Mouse (Mus musculus): ENCODE measurements around the gene Vdac1. TPM values are rescaled to one million over a fixed set of nuclear protein-coding genes. Genes with fewer than 3 reads are reported as not detected.
"Not testable (repeated sequence)": the region's sequence is repeated elsewhere in the genome, so short reads cannot be mapped to it uniquely, and the experiment has no call there.

Gene Vdac1
- polyA plus RNA-seq, 1 experiment, result 394 TPM

DNA sequence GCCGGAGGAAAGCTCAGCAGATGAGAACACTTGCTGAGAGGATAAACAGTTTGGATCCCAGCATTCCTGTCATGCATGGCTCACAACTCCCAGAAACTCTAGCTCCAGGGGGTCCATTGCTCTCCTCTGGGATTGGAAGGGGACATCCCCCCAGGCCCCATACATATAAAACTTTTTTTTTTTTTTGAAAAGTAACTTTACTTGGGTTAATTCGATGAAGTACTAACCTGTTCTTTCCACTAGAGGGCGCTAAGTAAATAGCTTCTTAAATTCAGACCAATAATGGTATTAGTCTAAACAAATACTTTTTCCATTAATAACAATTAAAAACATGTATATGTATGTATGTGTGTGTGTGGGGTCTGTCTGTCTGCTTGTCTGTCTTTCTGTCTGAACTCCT, 24.0 kb downstream of the Vdac1 start:
- no peak for DNase-seq
- no peak overlapping the region for H3K27ac ChIP-seq (ENCODE audit: insufficient read depth, low read length)
- no peaks in the 10 kb centered on the region for H3K4me1 ChIP-seq (ENCODE audit: control insufficient read depth, insufficient read depth, low read length)
- H3K27me3 ChIP-seq (ENCODE audit: control insufficient read depth, insufficient read depth, low read length), result no peaks in the 10 kb centered on the region
- no peak overlapping the region for H3K4me3 ChIP-seq (replicated peaks; ENCODE audit: insufficient read depth, low read depth, low read length)
- WGBS, result 34% methylated on average over 3 of the region's 3 CpGs
- TF ChIP-seq POLR2A (IDR thresholded peaks at IDR 0.05; ENCODE audit: borderline replicate concordance, insufficient read depth, low read length) (no peak), CTCF (IDR thresholded peaks at IDR 0.05; ENCODE audit: borderline replicate concordance, insufficient read depth, low read depth, low read length) (peak; percentile 1; the same call in 1 of the 2 replicates)

DNA sequence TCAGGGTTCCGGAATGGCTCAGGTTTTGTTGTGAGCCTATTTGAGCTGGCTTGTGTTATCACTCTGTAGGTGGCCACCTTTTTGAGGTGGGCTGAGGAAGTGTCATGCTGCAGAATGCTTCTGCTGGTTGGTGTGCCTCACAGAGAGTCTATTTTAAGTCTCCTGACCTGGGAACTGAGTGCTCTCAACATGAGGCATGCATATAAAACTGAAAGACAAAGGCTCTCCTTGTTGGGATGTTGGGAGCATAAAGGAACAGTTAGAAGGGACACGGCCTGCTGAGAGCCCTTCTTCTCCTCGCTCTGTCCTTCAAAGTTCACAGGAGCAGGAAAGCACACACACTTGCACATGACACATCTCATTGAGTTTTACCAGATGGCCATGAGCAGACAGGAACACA, 26.2 kb downstream of the Vdac1 start:
- H3K4me1 ChIP-seq (ENCODE audit: control insufficient read depth, insufficient read depth, low read length), result no peaks in the 10 kb centered on the region
- no peak for DNase-seq
- H3K27ac ChIP-seq (ENCODE audit: insufficient read depth, low read length), result no peak overlapping the region
- H3K4me3 ChIP-seq (replicated peaks; ENCODE audit: insufficient read depth, low read depth, low read length), result no peak overlapping the region
- WGBS, result 76% methylated on average over 3 of the region's 3 CpGs
- TF ChIP-seq POLR2A (IDR thresholded peaks at IDR 0.05; ENCODE audit: borderline replicate concordance, insufficient read depth, low read length) (no peak), CTCF (IDR thresholded peaks at IDR 0.05; ENCODE audit: borderline replicate concordance, insufficient read depth, low read depth, low read length) (no peak)
- no peaks in the 10 kb centered on the region for H3K27me3 ChIP-seq (ENCODE audit: control insufficient read depth, insufficient read depth, low read length)

DNA sequence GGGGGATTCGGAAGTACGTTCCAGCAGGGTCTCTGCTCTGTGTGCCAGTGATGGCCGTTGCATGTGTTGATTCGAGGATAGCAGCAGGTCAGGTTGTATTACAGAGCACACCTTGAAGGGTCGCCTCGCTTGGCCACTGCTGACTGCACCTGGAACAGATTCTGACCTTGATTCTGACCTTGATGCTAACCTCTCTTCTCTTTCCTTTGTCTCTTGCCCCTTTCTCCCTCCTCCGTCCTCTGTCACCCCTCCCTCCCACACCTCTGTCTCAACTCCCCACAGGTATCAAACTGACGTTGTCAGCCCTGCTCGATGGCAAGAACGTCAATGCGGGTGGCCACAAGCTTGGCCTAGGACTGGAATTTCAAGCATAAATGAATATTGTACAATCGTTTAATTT, 27.5 kb downstream of the Vdac1 start:
- TF ChIP-seq POLR2A (IDR thresholded peaks at IDR 0.05; ENCODE audit: borderline replicate concordance, insufficient read depth, low read length) (no peak), CTCF (IDR thresholded peaks at IDR 0.05; ENCODE audit: borderline replicate concordance, insufficient read depth, low read depth, low read length) (no peak)
- WGBS, result 88% methylated on average over 12 of the region's 12 CpGs
- Histone ChIP-seq H3K27ac (ENCODE audit: insufficient read depth, low read length) (no peak overlapping the region), H3K4me1 (ENCODE audit: control insufficient read depth, insufficient read depth, low read length) (no peaks in the 10 kb centered on the region), H3K27me3 (ENCODE audit: control insufficient read depth, insufficient read depth, low read length) (no peaks in the 10 kb centered on the region), H3K4me3 (replicated peaks; ENCODE audit: insufficient read depth, low read depth, low read length) (no peak overlapping the region)
- no peak for DNase-seq

DNA sequence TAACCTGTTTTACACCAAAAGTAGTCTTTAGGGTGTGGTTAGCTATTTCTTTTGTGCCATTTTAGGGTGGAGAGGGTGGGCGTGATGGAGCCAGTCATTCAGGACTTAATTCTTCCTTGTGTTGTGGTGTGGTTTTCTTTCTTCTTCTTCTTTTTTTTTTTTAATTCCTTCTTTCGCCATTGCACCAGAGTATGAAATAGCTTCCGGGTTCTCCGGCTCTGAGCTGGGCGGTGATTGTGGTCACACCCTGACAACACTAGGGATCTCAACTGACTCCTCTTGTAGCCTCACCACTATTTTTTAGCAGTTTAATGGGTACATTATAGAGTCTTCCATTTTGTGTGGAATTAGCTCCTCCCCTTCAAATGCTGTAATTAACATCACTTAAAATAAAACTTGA, 28.3 kb downstream of the Vdac1 start:
- not testable (repeated sequence) for H3K27ac ChIP-seq (ENCODE audit: insufficient read depth, low read length); H3K27me3 ChIP-seq (ENCODE audit: control insufficient read depth, insufficient read depth, low read length); H3K4me1 ChIP-seq (ENCODE audit: control insufficient read depth, insufficient read depth, low read length); H3K4me3 ChIP-seq (replicated peaks; ENCODE audit: insufficient read depth, low read depth, low read length); DNase-seq
- 93% methylated on average over 5 of the region's 5 CpGs for WGBS

DNA sequence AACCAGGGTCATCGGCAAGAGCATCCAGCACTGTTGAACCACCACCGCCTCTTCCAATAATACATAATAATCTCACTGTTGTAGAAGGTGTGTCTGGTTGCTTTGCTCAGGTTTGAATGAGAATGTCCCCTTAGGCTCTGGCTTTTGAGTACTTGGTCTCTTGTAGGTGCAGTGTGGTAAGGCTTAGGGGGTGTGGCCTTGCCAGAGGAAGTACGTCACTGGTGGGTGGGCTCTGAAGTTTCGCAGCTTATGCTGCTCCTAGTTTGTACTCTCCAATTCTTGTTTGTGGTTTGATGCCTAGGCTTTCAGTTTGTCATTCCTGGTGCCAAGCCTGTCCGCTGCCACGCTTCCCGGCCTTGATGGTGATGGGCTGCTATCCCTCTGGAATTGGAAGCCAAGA, 29.3 kb downstream of the Vdac1 start:
- 87% methylated on average over 7 of the region's 7 CpGs for WGBS
- no peak for TF ChIP-seq POLR2A (IDR thresholded peaks at IDR 0.05; ENCODE audit: borderline replicate concordance, insufficient read depth, low read length)
- no peak for TF ChIP-seq CTCF (IDR thresholded peaks at IDR 0.05; ENCODE audit: borderline replicate concordance, insufficient read depth, low read depth, low read length)

DNA sequence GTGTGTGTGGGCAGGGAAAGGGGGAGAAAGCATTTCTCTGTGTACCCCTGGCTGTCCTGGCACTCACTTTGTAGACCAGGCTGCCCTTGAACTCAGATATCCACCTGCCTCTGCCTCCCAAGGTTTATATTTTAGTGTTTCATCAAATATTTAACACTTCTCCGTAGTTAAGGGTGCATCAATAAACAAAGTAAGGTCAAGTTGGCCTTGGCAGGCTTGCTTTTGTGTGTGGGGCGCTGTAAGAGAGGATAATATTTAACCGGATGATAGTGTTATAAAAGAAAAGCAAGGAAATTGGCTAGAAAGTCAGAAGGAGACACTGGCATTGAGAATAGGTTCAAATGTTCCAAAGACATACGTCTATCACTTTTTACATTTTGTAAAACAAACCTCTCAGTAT, 33.8 kb downstream of the Vdac1 start:
- 78% methylated on average over 4 of the region's 4 CpGs for WGBS
- H3K4me1 ChIP-seq (ENCODE audit: control insufficient read depth, insufficient read depth, low read length), result no peaks in the 10 kb centered on the region
- H3K27ac ChIP-seq (ENCODE audit: insufficient read depth, low read length), result no peak overlapping the region
- TF ChIP-seq CTCF (IDR thresholded peaks at IDR 0.05; ENCODE audit: borderline replicate concordance, insufficient read depth, low read depth, low read length) (no peak), POLR2A (IDR thresholded peaks at IDR 0.05; ENCODE audit: borderline replicate concordance, insufficient read depth, low read length) (no peak)
- H3K27me3 ChIP-seq (ENCODE audit: control insufficient read depth, insufficient read depth, low read length), result no peaks in the 10 kb centered on the region
- no peak for DNase-seq
- no peak overlapping the region for H3K4me3 ChIP-seq (replicated peaks; ENCODE audit: insufficient read depth, low read depth, low read length)

More for the DNA sequence above, 29.3 kb downstream of the Vdac1 start:
- Histone ChIP-seq H3K27ac (ENCODE audit: insufficient read depth, low read length) (no peak overlapping the region), H3K4me1 (ENCODE audit: control insufficient read depth, insufficient read depth, low read length) (no peaks in the 10 kb centered on the region), H3K4me3 (replicated peaks; ENCODE audit: insufficient read depth, low read depth, low read length) (no peak overlapping the region), H3K27me3 (ENCODE audit: control insufficient read depth, insufficient read depth, low read length) (no peaks in the 10 kb centered on the region)
- no peak for DNase-seq

DNA sequence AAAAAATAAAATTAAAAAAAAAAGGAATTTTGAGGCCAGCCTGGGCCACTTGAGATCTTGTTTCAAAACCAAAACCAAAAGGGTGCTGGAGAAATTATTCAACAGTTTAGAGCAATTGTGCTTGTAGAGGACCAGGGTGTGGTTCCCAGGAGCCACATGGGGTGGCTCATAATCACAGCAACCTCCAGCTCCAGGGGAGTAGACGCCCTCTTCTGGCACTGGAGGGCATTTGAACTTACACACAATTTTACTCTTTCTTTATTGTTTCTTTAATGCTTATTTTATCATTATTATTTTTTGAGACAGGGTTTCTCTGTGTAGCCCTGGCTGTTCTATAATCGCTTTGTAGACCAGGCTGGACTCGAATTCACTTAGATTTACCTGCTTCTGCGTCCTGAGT, 34.7 kb downstream of the Vdac1 start:
- WGBS, result 38% methylated on average over 4 of the region's 4 CpGs
- DNase-seq, result no peak
- no peaks in the 10 kb centered on the region for H3K27me3 ChIP-seq (ENCODE audit: control insufficient read depth, insufficient read depth, low read length)
- no peak overlapping the region for H3K27ac ChIP-seq (ENCODE audit: insufficient read depth, low read length)
- no peaks in the 10 kb centered on the region for H3K4me1 ChIP-seq (ENCODE audit: control insufficient read depth, insufficient read depth, low read length)
- TF ChIP-seq CTCF (IDR thresholded peaks at IDR 0.05; ENCODE audit: borderline replicate concordance, insufficient read depth, low read depth, low read length) (no peak), POLR2A (IDR thresholded peaks at IDR 0.05; ENCODE audit: borderline replicate concordance, insufficient read depth, low read length) (no peak)
- H3K4me3 ChIP-seq (replicated peaks; ENCODE audit: insufficient read depth, low read depth, low read length), result no peak overlapping the region

DNA sequence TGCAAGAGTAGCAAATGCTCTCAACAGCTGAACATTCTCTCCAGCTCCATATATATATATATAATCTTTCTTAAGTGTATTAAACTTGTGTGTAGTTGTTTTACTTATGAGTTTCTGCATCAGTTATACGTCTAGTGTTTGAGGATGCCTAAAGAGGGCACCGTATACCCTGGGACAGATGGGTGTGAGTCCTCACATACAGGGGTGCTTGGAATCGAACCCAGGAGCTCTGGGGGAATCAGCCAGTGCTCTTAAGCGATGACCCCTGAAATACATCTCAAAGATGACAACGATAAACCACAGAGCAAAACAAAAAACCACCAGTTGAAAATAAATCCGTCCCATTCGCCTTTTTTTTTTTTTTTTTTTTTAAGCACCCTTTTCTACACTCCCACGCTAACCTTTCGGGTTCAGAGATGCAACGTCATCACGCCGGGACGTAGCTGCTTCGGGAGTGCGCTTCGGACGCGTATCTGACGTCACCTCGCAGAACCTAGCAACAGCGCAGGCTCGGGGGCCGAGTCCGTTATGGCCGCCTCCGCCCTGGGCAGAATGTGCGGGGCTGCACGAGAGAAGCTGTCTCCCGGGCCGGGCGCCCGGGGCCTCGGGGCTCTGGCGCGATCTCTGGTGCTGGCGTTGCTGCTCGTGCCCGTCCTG, 35.4 kb downstream of the Vdac1 start, which contains the start of gene 9530068E07Rik:
9530068E07Rik (plus strand) TSS at position 489 of the 657 bp plus-strand sequence.
- H3K27me3 ChIP-seq (ENCODE audit: control insufficient read depth, insufficient read depth, low read length), result no peaks in the 10 kb centered on the region
- DNase-seq, result peak; percentile 93 to 94
- H3K27ac ChIP-seq (ENCODE audit: insufficient read depth, low read length), result peak within 1 kb of the TSS; percentile 53
- under 1% methylated on average over 38 of the region's 38 CpGs for WGBS
- TF ChIP-seq CTCF (IDR thresholded peaks at IDR 0.05; ENCODE audit: borderline replicate concordance, insufficient read depth, low read depth, low read length) (no peak), POLR2A (IDR thresholded peaks at IDR 0.05; ENCODE audit: borderline replicate concordance, insufficient read depth, low read length) (peak; percentile 84)
- H3K4me3 ChIP-seq (replicated peaks; ENCODE audit: insufficient read depth, low read depth, low read length), result peak within 1 kb of the TSS; percentile 58
- H3K4me1 ChIP-seq (ENCODE audit: control insufficient read depth, insufficient read depth, low read length), result no peaks in the 10 kb centered on the region

Measured in cerebellum, adult 2 months (tissue).